20 mouse cellular contexts compared by ENCODE assay signal in genomic region chr7:82794542-82794941, GRCm38 (mm10).
A peak's percentile ranks its signal among the peaks of the same experiment; 100 is the strongest.
DNase-seq lines count a peak whose midpoint lies in the region; ATAC-seq and TF ChIP-seq lines count a peak whose summit lies in the region.
"Had no signal": no experiment of that assay in that cellular context is flagged by ENCODE, and none has a peak within 500 bp of the region (broad histone marks: within the 10 kb centered on the region; RNA-seq: fewer than 3 reads in every experiment).

No protein-coding gene starts in this region.

- no peak overlapping the region for H3K4me2 ChIP-seq in kidney, postnatal 0 days (ENCODE audit: low read length)
- H3K4me2 ChIP-seq in intestine, embryonic 16.5 days (ENCODE audit: low read depth, low read length), result no peak overlapping the region
- H3K4me2 ChIP-seq: embryonic facial prominence, embryonic 12.5 days; limb, embryonic 13.5 days; liver, embryonic 15.5 days; neural tube, embryonic 12.5 days had no signal

- H3K9me3 ChIP-seq in kidney, postnatal 0 days (replicated peaks; ENCODE audit: low read length), result no peaks in the 10 kb centered on the region
- H3K9me3 ChIP-seq in intestine, embryonic 16.5 days (ENCODE audit: control insufficient read depth, low read length), result no peaks in the 10 kb centered on the region
- H3K9me3 ChIP-seq: embryonic facial prominence, embryonic 12.5 days; limb, embryonic 13.5 days; liver, embryonic 15.5 days; neural tube, embryonic 12.5 days had no signal

- H3K4me3 ChIP-seq in kidney, postnatal 0 days (replicated peaks; ENCODE audit: low read depth, low read length), result no peak overlapping the region
- H3K4me3 ChIP-seq in intestine, embryonic 16.5 days (ENCODE audit: low read length), result no peak overlapping the region
- H3K4me3 ChIP-seq in kidney, adult 2 months (ENCODE audit: insufficient read depth, low read depth, low read length), result no peak overlapping the region
- H3K4me3 ChIP-seq: embryonic facial prominence, embryonic 12.5 days; limb, embryonic 13.5 days; liver, embryonic 15.5 days; neural tube, embryonic 12.5 days had no signal

- no peaks in the 10 kb centered on the region for H3K4me1 ChIP-seq in kidney, postnatal 0 days (replicated peaks; ENCODE audit: insufficient read depth, low read length)
- H3K4me1 ChIP-seq in intestine, embryonic 16.5 days (ENCODE audit: control insufficient read depth, insufficient read depth, low read length), result 0 out of 2 replicates have a peak, but pooled peaks cover 2% of the 10 kb centered on the region
- no peaks in the 10 kb centered on the region for H3K4me1 ChIP-seq in kidney, adult 2 months (ENCODE audit: control insufficient read depth, insufficient read depth, low read length)
- H3K4me1 ChIP-seq: embryonic facial prominence, embryonic 12.5 days; liver, embryonic 15.5 days; neural tube, embryonic 12.5 days had no signal

- WGBS in kidney, postnatal 0 days, result 21% methylated on average over 1 of the region's 1 CpGs
- WGBS in intestine, embryonic 16.5 days, result 33% methylated on average over 1 of the region's 1 CpGs
- 28% methylated on average over 1 of the region's 1 CpGs for WGBS in kidney, adult 2 months

- no peak for TF ChIP-seq CTCF in kidney, postnatal 0 days (IDR thresholded peaks at IDR 0.05; ENCODE audit: low read depth)
- no peak for TF ChIP-seq CTCF in kidney, adult 2 months (conservative IDR thresholded peaks at IDR 0.05; ENCODE audit: insufficient read depth, insufficient read length, low read depth, low read length)

- H3K9ac ChIP-seq in kidney, postnatal 0 days (ENCODE audit: low read depth, low read length), result no peak overlapping the region
- no peak overlapping the region for H3K9ac ChIP-seq in intestine, embryonic 16.5 days (ENCODE audit: low read depth, low read length)
- H3K9ac ChIP-seq: embryonic facial prominence, embryonic 12.5 days; limb, embryonic 13.5 days; liver, embryonic 15.5 days; neural tube, embryonic 12.5 days had no signal

- no peaks in the 10 kb centered on the region for H3K27me3 ChIP-seq in kidney, postnatal 0 days (ENCODE audit: insufficient read depth, low read length)
- H3K27me3 ChIP-seq in intestine, embryonic 16.5 days (replicated peaks; ENCODE audit: control insufficient read depth, insufficient read depth, low read length), result no peaks in the 10 kb centered on the region
- H3K27me3 ChIP-seq in kidney, adult 2 months (replicated peaks; ENCODE audit: control insufficient read depth, insufficient read depth, low read length), result no peaks in the 10 kb centered on the region
- H3K27me3 ChIP-seq: embryonic facial prominence, embryonic 12.5 days; limb, embryonic 13.5 days; liver, embryonic 15.5 days; neural tube, embryonic 12.5 days; Patski had no signal

- ATAC-seq in kidney, postnatal 0 days (replicated peaks; ENCODE audit: low FRiP score, low read depth), result 0 out of 2 replicates have a peak, but pooled peaks have one; percentile 33
- ATAC-seq in intestine, embryonic 16.5 days, result peak; percentile 55
- no peak for ATAC-seq in erythroid progenitor cell, adult 5-6 weeks (replicated peaks; ENCODE audit: low FRiP score, poor library complexity, severe bottlenecking)
- ATAC-seq: inflammation-experienced regulatory T-cells, adult 6 months; Patski had no signal

- no peak for DNase-seq in kidney, postnatal 0 days (ENCODE audit: low spot score)
- no peak for DNase-seq in kidney, postnatal 4 days
- DNase-seq in lung, postnatal 10 days, result peak; percentile 18
- DNase-seq in yolk sac, embryonic 10.5 days (ENCODE audit: low spot score), result peak; percentile 74
- no peak for DNase-seq in spleen, adult 18-20 months
- DNase-seq in kidney, adult 2 months, result no peak
- DNase-seq: B cell, adult 2 months; cerebellum, postnatal 25 days; gastrocnemius, postnatal 14 days; kidney, postnatal 14 days; layer of hippocampus, adult 9-11 months; right cerebral cortex, postnatal 25 days had no signal

- no peaks in the 10 kb centered on the region for H3K36me3 ChIP-seq in kidney, postnatal 0 days (ENCODE audit: insufficient read depth, low read length)
- no peaks in the 10 kb centered on the region for H3K36me3 ChIP-seq in intestine, embryonic 16.5 days (ENCODE audit: control insufficient read depth, insufficient read depth, low read length)
- no peaks in the 10 kb centered on the region for H3K36me3 ChIP-seq in kidney, adult 2 months (ENCODE audit: control insufficient read depth, insufficient read depth, low read length)
- H3K36me3 ChIP-seq: embryonic facial prominence, embryonic 12.5 days; limb, embryonic 13.5 days; liver, embryonic 15.5 days; neural tube, embryonic 12.5 days had no signal

- no peak for TF ChIP-seq POLR2A in kidney, adult 2 months (IDR thresholded peaks at IDR 0.05; ENCODE audit: low read depth, low read length)

- no peak overlapping the region for H3K27ac ChIP-seq in kidney, postnatal 0 days
- no peak overlapping the region for H3K27ac ChIP-seq in intestine, embryonic 16.5 days (ENCODE audit: low read length)
- H3K27ac ChIP-seq in kidney, adult 2 months (ENCODE audit: insufficient read depth, low read depth, low read length), result no peak overlapping the region
- H3K27ac ChIP-seq: embryonic facial prominence, embryonic 12.5 days; limb, embryonic 13.5 days; liver, embryonic 15.5 days; neural tube, embryonic 12.5 days had no signal

Comparison
In these comparisons a context has a peak if more than half of its experiments do, and no peak if none do; other contexts are left out.
1. DNase-seq: peak in lung, postnatal 10 days (single experiment) and yolk sac, embryonic 10.5 days (single experiment); none in kidney, postnatal 0 days (single experiment), kidney, postnatal 4 days (0 of 2), spleen, adult 18-20 months (0 of 2) and kidney, adult 2 months (single experiment).